Mouse (Mus musculus): ENCODE measurements around the gene Sde2.
"Not testable (repeated sequence)": the region's sequence is repeated elsewhere in the genome, so short reads cannot be mapped to it uniquely, and the experiment has no call there.

The Sde2 gene

DNA sequence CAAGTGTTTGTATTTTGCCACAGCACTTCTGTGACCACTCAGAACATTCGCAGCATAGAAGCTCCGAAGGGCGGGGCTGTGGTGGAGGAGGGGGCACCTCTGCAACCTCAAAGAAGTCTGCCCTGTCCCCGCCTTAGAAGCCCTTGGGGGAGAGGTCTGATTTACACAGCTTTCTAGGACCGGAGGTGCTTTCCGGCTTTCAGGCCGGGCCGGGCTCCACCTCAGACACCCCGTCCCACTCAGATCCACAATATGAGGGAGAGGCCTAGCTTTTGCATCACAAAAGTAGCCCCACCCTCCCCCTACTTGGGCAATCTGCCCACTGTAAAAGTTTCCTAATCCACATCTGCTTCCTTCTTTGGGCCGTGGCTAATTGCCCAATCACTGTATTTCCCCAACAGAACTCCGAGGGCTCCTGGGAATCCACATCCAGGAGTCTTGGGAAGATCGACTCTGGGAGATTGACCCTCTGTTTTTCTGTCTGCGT lies 37.7 kb downstream of the Sde2 start:
- peak; percentile 39 for DNase-seq (ENCODE audit: low spot score)

DNA sequence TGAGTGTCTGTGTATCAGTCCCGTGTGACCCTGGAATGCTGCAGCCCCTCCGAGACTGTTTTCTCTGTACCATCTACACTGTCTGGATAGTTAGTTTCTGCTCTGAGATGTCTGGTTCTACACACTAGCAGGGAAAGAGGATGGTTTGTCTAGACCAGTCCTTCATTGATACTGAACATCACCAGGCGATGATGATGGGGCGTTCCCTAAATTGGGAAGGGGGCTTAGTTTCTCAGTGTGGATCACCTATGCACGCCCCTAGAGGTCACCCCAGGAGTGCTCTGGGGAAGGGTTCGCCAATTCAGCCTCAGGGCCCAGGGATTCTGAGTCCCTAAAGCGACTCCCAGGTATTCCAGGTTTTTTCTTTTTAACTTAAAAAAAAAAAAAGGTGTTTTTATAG lies 38.2 kb downstream of the Sde2 start:
- DNase-seq (ENCODE audit: low spot score): no peak

DNA sequence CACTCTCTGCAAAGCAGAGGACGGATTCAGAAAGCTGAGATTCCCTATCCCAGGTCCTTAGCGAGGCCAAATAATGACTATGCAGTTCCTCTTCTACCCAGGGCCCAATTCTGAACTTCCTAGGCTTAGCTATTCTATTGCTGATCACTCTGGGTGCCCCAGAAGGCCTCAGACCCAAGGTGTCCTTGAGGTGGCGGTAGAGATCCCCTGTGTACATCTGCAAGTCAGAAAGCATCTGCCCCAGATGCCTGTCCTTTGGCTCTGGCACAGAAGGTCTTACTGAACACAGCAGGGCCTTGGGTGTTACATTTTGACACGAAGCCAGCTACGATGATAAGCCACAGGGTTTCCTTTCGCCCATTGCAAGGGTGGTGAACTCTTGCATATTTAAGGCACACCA lies 38.9 kb downstream of the Sde2 start:
- peak; percentile 35 for DNase-seq (ENCODE audit: low spot score)

DNA sequence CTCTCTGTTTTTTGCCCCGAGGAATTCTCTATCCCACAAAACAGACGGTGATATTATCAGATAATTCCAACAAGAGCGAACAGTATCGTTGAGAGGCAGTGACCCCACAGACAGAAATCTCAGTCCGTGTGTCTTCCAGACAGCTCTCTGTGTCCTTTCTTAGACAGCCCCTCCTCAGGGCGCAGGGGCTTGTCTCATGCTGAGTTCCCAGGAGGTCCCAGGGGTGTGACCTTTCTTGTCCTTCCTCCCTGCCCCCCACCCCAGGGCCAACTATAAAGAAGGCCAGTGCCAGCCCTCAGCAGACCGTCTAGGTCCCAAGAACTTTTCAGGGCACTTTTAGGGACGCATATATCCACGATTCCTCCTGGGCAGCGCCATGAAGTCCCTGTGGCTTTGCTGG lies 41.9 kb downstream of the Sde2 start, which contains the start of gene Lefty2:
Gene Lefty2 (plus strand): TSS at position 301 of the 400 bp plus-strand sequence.
- no peak for DNase-seq (ENCODE audit: low spot score)

DNA sequence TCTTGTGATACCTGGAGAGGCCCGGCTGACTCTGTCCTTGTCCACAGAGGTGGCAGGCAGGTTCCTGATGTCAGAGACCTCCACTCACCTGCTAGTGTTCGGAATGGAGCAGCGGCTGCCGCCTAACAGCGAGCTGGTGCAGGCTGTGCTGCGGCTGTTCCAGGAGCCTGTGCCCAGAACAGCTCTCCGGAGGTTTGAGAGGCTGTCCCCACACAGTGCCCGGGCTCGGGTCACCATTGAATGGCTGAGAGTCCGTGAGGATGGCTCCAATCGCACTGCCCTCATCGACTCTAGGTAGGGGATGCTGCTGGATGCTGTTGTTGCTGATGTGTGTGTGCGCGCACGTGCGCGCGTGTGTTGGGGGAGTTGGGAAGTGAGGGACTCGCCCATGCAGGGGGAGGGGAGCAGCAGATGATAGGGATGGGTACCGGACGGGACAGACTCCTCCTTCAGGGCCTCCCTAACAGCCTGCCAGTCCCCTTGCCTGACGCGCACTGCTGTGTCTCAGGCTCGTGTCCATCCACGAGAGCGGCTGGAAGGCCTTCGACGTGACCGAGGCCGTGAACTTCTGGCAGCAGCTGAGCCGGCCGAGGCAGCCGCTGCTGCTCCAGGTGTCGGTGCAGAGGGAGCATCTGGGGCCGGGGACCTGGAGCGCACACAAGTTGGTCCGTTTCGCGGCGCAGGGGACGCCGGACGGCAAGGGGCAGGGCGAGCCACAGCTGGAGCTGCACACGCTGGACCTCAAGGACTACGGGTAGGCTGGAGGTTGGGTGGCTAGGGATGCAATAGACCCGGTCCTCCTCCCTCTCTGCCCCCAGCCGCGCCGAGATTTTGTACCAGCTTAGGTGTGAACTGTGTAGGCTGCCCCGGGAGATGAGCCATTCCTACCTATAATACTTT lies 43.4 kb downstream of the Sde2 start:
- DNase-seq (ENCODE audit: low spot score): not testable (repeated sequence)

DNA sequence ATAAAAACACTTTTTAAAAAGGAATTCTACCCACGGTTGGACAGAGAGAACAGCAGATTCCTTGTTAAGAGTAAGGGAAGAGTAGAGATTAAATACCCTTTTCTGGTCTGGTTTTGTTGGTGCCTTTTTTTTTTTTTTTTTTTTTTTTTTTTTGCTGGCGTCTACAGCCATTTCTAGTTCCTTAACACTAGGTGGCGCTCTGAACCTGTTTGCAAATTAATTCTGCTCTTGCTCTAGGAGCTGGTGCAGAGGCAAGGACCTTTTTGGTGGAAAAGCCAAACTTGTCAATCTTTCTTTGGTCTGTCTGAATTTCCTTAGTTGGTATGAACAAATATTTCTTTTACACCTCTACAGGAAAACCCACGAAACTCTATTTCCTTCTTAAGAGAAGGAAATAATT lies 50.2 kb downstream of the Sde2 start:
- DNase-seq (ENCODE audit: low spot score): peak; percentile 84

DNA sequence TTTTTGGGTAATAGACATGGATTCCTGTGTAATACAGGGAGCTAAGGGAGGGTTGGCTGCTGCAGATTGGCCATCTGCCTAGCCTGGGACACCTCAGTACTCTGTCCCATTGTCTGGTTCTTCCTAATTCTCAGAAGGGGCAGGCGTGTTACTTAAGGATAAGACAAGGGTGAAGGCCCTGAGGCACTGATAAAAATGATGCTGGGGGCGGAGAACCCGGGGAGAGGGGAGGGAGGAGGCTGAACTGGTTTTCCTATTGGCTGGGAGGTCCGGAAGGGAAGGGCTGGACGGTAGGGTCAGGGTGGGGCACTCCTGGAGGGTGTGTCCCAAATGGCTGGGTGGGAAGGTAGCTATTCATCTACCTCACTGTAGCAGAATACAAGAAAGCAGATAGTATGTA lies 52.0 kb downstream of the Sde2 start:
- no peak for DNase-seq (ENCODE audit: low spot score)

DNA sequence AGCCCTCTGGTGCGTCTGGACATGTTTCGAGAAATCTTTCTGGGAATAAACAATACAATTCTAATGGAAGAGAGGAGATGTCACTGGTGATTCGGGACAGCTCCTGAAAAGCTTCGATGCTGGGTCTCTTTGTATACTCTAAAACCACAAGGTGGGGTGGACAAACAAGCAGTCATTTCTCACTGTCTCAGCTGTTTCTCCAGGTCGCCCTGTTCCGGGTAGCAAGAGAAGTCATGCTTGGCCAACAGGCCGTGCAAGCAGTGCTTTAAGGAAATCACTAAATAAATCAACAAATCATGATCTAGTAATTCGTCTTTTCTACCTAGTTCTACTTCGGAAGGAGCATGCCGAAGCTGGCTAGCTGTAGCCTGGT lies 52.7 kb downstream of the Sde2 start:
- DNase-seq (ENCODE audit: low spot score): no peak

DNA sequence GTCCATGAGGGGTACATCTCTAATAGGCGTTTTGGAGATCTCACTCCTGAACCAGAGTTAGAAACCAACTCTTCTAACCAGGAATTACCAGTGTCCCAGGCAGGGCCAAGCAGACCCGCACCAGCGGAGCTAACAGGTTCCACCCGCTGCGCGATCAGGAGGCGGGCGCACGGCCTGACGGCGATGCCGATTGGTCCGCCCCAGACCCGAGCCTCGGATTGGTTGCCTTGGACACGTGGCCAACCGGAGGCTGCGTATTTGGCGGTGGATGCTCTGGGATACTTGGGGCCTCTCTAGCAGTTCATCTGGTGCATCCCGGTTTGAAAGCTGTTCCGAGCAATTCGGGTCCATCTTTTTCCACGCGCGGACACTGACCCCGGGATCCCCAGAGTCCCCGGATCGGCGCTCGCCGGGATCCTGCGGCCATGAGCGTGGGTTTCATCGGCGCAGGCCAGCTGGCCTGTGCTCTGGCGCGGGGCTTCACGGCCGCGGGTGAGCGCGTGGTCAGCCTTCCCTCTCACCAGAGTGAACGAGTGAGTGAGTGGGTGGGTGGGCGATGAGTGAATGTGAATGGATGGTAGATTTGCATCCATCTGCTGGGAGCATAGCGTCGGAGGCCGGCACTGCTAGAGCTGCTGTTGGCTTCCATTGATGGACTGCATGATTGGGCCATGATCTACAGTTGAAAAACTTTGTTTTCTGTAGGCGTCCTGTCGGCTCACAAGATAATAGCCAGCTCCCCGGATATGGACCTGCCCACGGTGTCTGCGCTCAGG lies 53.3 kb downstream of the Sde2 start, which contains the start of gene Pycr2:
Gene Pycr2 (plus strand): TSS at position 255 of the 776 bp plus-strand sequence.
- peak; percentile 97 for DNase-seq (ENCODE audit: low spot score)

DNA sequence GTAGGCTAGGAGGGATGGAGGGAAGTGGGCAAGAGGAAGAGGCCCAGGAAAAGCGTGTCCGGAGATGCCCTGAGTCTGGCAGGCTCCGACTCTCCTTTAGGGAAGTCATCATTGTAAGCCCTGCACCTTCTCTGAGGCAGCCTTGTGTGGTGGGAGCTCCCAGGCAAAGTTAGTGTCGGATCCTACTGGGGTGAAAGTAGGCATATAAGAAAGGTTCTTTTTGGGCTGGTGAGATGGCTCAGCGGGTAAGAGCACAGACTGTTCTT lies 53.8 kb downstream of the Sde2 start:
- peak; percentile 31 for DNase-seq (ENCODE audit: low spot score)

DNA sequence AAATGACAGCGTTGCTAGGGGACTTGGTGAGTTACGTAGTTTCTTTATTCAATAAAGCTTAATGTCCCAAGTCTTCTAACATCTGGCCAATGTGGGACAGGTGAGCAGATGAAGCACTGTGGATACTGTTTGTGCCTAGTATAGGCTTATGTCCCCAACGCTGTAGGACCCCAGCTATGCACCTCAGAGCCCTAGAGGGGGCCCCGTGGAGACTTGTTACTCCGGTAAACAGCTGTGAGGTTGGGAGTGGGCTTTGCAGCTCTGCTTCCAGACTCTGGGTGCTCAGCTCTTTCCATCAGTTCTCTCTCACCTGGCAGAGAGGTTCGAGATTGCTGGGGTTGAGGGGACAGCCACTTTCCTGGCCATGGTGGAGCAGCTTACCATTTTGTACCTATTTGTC lies 54.4 kb downstream of the Sde2 start:
- DNase-seq (ENCODE audit: low spot score): no peak

DNA sequence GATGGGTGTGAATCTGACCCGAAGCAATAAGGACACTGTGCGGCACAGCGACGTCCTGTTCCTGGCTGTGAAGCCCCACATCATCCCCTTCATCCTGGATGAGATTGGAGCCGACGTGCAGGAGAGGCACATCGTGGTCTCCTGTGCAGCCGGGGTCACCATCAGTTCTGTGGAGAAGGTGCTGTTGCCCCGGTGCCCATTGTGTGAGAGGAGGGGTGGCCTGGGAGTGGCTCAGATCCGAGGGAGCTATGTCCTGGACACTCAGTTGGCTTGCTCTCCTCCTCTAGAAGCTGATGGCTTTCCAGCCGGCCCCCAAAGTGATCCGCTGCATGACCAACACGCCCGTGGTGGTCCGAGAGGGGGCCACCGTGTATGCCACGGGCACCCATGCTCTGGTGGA lies 54.9 kb downstream of the Sde2 start:
- DNase-seq (ENCODE audit: low spot score): no peak

DNA sequence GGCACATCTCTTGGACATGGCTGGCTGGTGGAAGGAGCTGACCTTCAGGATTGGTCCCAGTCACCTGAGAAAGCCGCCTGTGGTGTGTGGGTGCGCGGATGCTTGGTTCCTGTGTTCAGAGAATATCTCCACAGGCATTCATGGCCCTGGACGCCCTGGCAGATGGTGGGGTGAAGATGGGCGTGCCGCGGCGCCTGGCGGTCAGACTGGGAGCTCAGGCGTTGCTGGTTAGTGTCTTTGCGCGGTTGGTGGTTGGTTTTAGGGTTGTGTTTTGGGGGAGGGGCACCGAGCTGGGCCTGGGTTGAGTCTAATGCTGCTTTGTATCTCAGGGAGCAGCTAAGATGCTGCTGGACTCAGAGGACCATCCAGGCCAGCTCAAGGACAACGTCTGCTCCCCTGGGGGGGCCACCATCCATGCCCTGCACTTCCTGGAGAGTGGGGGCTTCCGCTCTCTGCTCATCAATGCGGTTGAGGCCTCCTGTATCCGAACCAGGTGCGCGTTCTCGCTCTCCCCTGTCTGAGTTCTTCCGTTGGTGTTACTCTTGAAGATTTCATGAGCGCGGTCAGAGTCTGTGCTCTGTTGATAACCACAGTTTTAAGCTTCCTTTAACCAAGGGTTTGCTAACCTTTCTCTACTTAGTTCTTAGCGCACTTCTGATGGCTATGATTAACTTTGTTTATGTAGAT lies 55.7 kb downstream of the Sde2 start:
- no peak for DNase-seq (ENCODE audit: low spot score)

DNA sequence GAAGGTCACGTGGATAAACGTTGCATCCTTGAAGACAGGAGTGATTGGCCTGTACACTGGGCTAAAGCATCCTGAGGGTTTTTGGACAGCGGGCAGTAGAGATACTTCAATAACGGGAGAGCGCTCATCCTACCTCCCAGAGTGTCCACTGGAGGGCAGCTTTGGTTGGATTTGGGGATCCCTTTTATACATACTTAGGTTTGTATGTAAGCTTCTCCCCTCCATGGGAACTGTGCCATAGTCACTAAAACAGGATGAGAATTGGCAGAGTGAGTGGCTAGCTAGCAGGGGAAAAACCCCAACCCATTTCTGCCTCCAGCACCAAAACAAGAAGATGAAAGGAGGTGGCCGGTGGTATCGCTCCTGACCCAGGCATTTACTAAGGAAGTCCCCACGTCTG lies 60.2 kb downstream of the Sde2 start:
- no peak for DNase-seq (ENCODE audit: low spot score)

DNA sequence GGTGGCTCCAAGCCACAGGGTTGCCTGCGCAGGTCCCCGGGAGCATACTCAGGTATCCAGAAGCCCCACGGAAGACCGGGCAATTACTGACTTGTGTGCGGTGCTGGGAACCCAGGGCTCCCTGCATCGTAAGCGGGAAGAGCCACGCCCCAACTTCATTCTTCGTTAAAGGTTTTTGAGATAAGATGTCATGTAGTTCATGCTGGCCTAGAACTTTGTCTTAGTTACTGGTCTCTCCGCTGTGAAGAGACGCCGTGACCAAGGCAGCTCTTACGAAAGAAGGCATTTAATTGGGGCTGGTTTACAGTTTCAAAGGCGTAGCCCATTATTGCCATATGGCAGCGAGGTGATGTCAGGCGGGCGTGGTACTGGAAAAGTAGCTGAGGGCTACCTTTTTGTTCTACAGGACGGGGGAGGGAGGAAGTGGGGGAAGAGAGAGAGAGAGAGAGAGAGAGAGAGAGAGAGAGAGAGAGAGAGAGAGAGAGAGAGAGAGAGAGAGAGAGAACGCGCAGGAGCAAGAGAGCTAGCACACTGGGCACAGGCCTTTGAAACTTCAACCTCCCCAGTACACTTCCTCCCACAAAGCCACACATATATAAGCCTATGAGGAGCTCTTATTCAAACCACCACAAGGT lies 60.8 kb downstream of the Sde2 start:
- no peak for DNase-seq (ENCODE audit: low spot score)

DNA sequence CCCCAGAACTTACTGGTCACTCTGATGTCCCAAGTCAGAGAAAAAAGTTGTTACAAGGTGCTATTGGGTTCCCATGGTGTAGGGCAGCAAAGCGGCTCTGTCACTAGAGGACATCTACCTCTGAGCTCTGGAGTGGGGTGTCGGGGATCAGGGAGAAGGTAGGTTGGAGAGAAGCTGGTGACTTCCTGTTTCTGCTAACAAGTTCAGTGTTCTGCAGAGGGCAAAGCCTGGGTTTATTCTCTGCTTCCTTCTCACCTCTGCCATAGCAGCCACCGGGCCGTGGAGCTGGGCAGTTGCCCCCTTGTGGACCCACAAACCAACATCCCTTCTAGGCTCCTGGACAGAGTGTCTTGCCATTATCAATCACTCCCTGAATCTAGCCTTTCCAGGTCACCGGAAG lies 61.9 kb downstream of the Sde2 start:
- no peak for DNase-seq (ENCODE audit: low spot score)

DNA sequence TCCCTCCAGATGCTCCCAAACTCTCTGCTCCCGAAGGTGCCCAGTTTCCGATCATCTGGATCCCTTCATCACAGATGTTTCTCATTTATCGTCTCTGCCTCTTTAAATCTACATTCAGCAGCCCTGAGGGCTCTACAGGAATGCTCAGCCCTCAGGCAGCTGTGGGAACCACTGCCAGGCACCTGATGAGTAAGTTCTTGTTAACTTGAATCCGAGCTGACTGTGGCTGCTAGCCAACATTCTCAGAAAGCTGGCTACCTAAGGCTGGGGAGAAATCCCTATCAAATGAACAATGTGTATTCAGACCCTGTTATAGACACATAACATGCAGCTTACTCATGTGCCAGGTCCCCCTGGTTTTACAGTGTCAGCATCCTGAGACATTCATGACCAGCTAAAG lies 62.9 kb downstream of the Sde2 start:
- no peak for DNase-seq (ENCODE audit: low spot score)

DNA sequence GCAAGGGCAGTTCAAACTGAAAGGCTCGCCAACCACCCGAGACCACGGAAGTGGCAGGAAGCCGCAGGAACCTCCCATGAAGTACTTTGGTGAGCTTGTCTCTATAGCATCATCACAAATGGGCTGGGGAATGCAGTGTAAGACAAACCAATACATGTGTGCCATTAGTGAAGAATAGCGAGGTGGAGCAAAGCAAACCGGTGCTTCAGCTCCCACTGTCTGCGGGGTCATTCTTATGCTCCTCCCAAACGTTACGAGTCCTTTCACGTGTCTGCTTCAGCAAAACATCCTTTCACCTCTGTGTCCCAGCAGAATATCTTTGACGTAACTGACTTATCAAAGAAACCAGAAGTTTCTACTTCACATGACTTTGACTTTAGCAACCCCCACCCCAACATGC lies 65.5 kb downstream of the Sde2 start:
- DNase-seq (ENCODE audit: low spot score): no peak

DNA sequence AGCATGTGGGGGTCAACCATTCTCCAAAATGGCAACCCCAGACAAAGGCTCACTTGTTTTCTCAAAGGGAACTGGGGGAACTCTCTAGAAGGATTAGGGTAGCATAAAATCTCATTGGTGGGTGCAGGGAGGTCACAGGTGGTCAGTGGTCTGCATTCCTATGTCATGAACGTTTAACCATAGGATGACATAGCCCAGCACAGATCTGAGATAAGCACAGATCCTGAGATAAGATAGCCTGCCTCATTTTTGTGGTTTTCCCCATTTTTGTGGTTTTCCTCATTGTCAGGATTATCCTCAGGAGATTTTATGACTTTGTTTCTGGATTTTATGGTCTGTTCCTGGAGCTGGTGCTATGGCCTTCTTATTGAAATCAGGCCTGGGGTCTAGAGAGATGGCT lies 66.1 kb downstream of the Sde2 start:
- DNase-seq (ENCODE audit: low spot score): no peak
